Mouse (Mus musculus) bone marrow macrophage, adult 2 months (primary cell): ENCODE results near the gene Ltbr.

ENCODE experiments used
- CTCF ChIP-seq: IDR thresholded peaks from 2 replicates; pipeline ENCODE4 v1.5.1; 2012; ENCODE audit warnings: low read depth, mild to moderate bottlenecking, low read length, moderate library complexity
- POLR2A ChIP-seq: IDR thresholded peaks from 2 replicates; pipeline ENCODE4 v1.6.1; 2012; ENCODE audit warnings: mild to moderate bottlenecking, low read depth, low read length, borderline replicate concordance

DNA sequence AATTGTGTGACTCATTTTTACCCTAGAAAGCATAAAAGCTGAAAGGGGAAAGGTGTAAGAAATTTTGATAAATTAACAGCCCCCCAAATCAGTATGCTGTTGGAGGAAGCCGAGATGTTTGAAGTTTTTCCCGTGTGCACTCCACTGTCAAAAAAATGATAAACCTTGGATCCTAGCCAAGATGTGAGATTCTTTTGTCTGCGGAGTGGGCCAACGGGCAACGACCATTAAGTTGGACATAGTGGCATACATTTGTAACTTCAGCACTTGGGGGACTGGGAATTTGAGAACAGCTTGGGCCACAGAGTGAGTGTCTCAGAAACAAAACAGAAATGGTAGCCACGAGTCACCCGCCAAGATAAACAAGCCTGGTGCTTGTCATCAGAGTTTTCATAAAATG, 3.4 kb upstream of the Ltbr start:
- no peak for TF ChIP-seq CTCF
- TF ChIP-seq POLR2A, result no peak
